Mouse (Mus musculus) cerebellum, adult 2 months (tissue): ENCODE measurements around the gene Egln1.

Experiments
- CTCF ChIP-seq: fragments of 200-500 bp; IDR thresholded peaks from 2 replicates; pipeline ENCODE4 v1.5.1; 2011; ENCODE audit warnings: low read depth, mild to moderate bottlenecking, control low read depth, low read length, moderate library complexity, borderline replicate concordance; ENCODE audit not compliant: insufficient read depth
- POLR2A ChIP-seq: fragments of 200-500 bp; IDR thresholded peaks from 2 replicates; pipeline ENCODE4 v1.6.1; 2011; ENCODE audit warnings: low read length, control low read depth, borderline replicate concordance; ENCODE audit not compliant: insufficient read depth

GRCm38 (mm10) chr8:124911938-124912872, 36.9 kb downstream of the Egln1 start:
- TF ChIP-seq CTCF (no peak), POLR2A (no peak)
